Mouse (Mus musculus): ENCODE data around the gene Pip. TPM values are rescaled to one million over a fixed set of nuclear protein-coding genes. Genes with fewer than 3 reads are reported as not detected.

Pip gene
- not detected for total RNA-seq (2021)
- long read RNA-seq, experiment 1, result 0 reads
- long read RNA-seq, experiment 2, result 0 reads

DNA sequence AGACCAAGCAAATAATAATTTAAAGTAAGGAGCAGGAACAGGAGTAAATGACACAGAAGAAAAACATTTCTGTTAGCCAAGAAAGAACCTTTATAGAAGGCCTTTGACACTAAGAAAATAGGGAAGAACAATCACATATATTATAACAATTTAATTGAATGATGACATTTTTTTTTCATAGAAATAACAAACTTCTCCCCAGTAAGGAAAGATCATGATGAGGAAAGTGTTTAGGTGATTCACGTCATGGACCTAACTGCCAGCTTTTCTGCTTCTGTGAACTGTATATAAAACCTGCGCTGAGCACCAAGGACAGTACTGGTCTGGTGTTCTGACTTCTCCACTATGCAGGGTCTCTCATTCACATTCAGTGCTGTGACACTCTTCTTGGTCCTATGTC, at the start of gene Pip:
Gene Pip (plus strand): TSS at position 301 of the 400 bp plus-strand sequence.
- intact Hi-C loops (cut with DNase I), result no loop called here
- no peak for DNase-seq

DNA sequence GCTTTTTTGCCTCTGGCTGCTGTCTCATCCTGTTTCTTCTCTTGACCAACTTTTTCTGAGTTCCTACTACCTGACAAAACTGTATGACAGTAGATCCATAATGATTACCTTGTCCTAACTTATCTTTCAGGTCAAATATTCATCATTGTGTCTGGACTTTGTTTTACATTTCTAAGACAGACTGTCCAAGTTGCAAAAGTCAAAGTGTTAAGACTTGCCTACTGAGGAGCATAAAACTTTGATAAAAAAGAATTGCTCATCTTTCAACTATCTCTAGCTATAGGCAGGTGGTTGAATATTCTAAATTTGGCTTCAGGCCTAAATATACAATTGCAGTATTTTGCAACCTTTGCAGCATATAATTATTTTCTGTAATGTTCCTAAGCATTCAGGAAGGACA, 23.2 kb upstream of the Pip start:
- intact Hi-C loops (cut with DNase I), result no loop called here
- no peak for DNase-seq

DNA sequence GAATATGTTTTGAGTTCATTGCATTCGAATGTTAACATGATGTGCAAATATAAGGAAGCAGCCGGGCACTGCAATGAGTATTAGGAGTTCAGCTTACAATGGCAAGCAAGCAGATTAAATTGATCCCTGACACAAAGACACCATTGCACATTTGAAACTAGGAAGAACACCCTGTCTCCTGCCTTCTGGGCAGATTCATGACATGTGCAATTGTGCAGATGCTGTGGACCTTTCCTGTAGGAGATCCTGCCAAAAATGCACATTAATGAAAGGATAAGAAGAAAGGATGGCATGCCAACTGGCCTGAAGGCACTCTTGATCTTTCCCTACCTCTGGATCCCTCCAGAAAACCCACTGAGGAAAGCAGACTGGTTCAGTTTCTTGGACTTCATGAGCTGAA, 17.8 kb upstream of the Pip start:
- intact Hi-C loops (cut with DNase I), result no loop called here
- no peak for DNase-seq

DNA sequence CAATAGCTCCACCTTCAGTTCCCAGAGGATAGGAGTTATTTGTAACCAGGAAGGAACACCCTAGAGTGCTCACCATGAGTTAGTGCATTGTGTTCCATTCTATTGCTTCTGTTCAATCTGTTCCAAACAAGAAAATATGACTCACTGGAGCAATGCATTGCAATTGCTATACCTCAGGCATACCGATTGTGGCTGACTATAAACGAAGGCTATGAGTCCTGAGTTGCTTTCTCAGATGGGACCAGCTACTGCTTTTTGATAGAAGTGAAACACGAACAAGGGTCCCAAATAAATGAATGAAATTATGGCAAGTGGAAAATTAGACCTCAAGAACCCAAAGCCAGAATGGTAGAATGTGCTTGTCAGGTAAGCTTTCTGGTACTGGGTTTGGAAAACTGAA, 5.4 kb downstream of the Pip start, which contains the start of gene Sval2:
Gene Sval2 (plus strand): TSS at position 301 of the 400 bp plus-strand sequence.
- intact Hi-C loops (cut with DNase I), result no loop called here
- DNase-seq, result no peak

DNA sequence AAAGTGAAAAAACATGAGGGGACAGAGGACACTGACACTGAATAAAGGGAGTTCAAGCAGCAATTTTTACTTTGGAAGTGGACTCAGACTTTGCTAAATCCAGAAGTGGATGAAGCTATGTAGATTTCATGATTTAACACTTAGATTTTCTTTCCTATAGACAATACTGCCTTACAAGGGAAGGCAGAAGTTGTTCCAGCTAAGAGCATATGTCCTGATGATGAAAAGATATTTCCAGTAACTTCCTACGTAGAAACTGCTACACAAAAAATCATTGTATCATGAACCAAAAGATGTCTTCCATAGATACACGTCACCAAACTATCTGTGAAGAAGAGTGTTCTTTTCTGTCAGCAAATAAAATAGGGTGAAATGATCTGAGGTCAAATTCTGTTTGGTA, 16.7 kb downstream of the Pip start:
- intact Hi-C loops (cut with DNase I), result no loop called here
- no peak for DNase-seq

Other genes with a start within 250 kb of the Pip start
- gene Ephb6, start 242.1 kb upstream of the Pip start, total RNA-seq (2021), result 1 to 10 TPM; 2.7 to 6.6 TPM
- gene Trpv6, start 211.1 kb upstream of the Pip start, total RNA-seq (2021), result not detected
- gene Trpv5, start 166.8 kb upstream of the Pip start, total RNA-seq (2021), result not detected
- not detected for gene Llcfc1, start 163.1 kb upstream of the Pip start, total RNA-seq (2021)
- gene Kel, start 143.2 kb upstream of the Pip start, total RNA-seq (2021), result 1 to 10 TPM in 1 of 2 experiments, under 1 TPM in 1; 0.88 to 1.3 TPM
- gene Olfr459, start 72.4 kb upstream of the Pip start, total RNA-seq (2021), result not detected
- gene Sval2, start 5.5 kb downstream of the Pip start, total RNA-seq (2021), result not detected
- not detected for gene Sval1, start 104.1 kb downstream of the Pip start, total RNA-seq (2021)
- gene Sval3, start 120.6 kb downstream of the Pip start, total RNA-seq (2021), result not detected
- gene Sva, start 190.9 kb downstream of the Pip start, total RNA-seq (2021), result not detected